Mouse (Mus musculus) liver, adult (tissue): ENCODE data around the gene Cpt1a.

Source experiments
- GATA4 ChIP-seq: IDR thresholded peaks from 2 replicates; pipeline ENCODE4 v1.6.1; 2014; ENCODE audit warnings: mild to moderate bottlenecking, low read length; ENCODE audit not compliant: insufficient replicate concordance

Gene Cpt1a

GRCm38 (mm10) chr19:3388061-3388460 lies 65.9 kb downstream of the Cpt1a start:
- no peak for TF ChIP-seq GATA4

- TF ChIP-seq GATA4, result no peak
These were observed 66.5 kb downstream of the Cpt1a start, which contains the start of gene Tesmin for GRCm38 (mm10) chr19:3388629-3389057. Tesmin (plus strand) TSS chr19:3388857.

- peak; percentile 29; the same call in 1 of the 2 replicates for TF ChIP-seq GATA4
These were observed 67.0 kb downstream of the Cpt1a start for GRCm38 (mm10) chr19:3389089-3389488.

GRCm38 (mm10) chr19:3392384-3392783 lies 70.2 kb downstream of the Cpt1a start:
- TF ChIP-seq GATA4, result no peak

- no peak for TF ChIP-seq GATA4
These were observed 72.1 kb downstream of the Cpt1a start for GRCm38 (mm10) chr19:3394216-3394615.

- no peak for TF ChIP-seq GATA4
These were observed 77.9 kb downstream of the Cpt1a start for GRCm38 (mm10) chr19:3400057-3400456.

- no peak for TF ChIP-seq GATA4
These were observed 79.4 kb downstream of the Cpt1a start for GRCm38 (mm10) chr19:3401504-3401903.

GRCm38 (mm10) chr19:3401943-3402342 lies 79.8 kb downstream of the Cpt1a start:
- TF ChIP-seq GATA4, result no peak

- TF ChIP-seq GATA4, result no peak
These were observed 80.3 kb downstream of the Cpt1a start for GRCm38 (mm10) chr19:3402390-3402789.

- no peak for TF ChIP-seq GATA4
These were observed 81.9 kb downstream of the Cpt1a start for GRCm38 (mm10) chr19:3404030-3404429.

- no peak for TF ChIP-seq GATA4
These were observed 83.6 kb downstream of the Cpt1a start for GRCm38 (mm10) chr19:3405531-3406281.

- no peak for TF ChIP-seq GATA4
These were observed 92.2 kb downstream of the Cpt1a start, which contains the start of gene Gal for GRCm38 (mm10) chr19:3414268-3414733. Gal (minus strand) TSS chr19:3414544.

- no peak for TF ChIP-seq GATA4
These were observed 97.1 kb downstream of the Cpt1a start for GRCm38 (mm10) chr19:3419251-3419650.

- TF ChIP-seq GATA4, result no peak
These were observed 100.4 kb downstream of the Cpt1a start for GRCm38 (mm10) chr19:3422488-3422887.

- no peak for TF ChIP-seq GATA4
These were observed 100.8 kb downstream of the Cpt1a start for GRCm38 (mm10) chr19:3422981-3423380.

- TF ChIP-seq GATA4, result no peak
These were observed 102.1 kb downstream of the Cpt1a start for GRCm38 (mm10) chr19:3424214-3424613.

- no peak for TF ChIP-seq GATA4
These were observed 106.1 kb downstream of the Cpt1a start for GRCm38 (mm10) chr19:3428057-3428830.
